Mouse (Mus musculus): ENCODE data around the gene Vmn2r24.
"Not testable (repeated sequence)": the region's sequence is repeated elsewhere in the genome, so short reads cannot be mapped to it uniquely, and the experiment has no call there.

- not testable (repeated sequence) for TF ChIP-seq POLR2A (IDR thresholded peaks at IDR 0.05; ENCODE audit: low read depth, low read length); CTCF (IDR thresholded peaks at IDR 0.05; ENCODE audit: borderline replicate concordance, insufficient read depth, low read length)
Observed at GRCm38 (mm10) chr6:123853363-123853762, 74.7 kb downstream of the Vmn2r24 start, which contains the start of gene Vmn2r25.

Data from embryonic fibroblast, embryonic 13.5 days (primary cell).